Mouse (Mus musculus): ENCODE measurements around the gene Cnn2. TPM values are rescaled to one million over a fixed set of nuclear protein-coding genes. Genes with fewer than 3 reads are reported as not detected.
"Not testable (repeated sequence)": the region's sequence is repeated elsewhere in the genome, so short reads cannot be mapped to it uniquely, and the experiment has no call there.

The Cnn2 gene
- total RNA-seq, 2 experiments from 2014 or later, result 5.4 to 5.6 TPM

DNA sequence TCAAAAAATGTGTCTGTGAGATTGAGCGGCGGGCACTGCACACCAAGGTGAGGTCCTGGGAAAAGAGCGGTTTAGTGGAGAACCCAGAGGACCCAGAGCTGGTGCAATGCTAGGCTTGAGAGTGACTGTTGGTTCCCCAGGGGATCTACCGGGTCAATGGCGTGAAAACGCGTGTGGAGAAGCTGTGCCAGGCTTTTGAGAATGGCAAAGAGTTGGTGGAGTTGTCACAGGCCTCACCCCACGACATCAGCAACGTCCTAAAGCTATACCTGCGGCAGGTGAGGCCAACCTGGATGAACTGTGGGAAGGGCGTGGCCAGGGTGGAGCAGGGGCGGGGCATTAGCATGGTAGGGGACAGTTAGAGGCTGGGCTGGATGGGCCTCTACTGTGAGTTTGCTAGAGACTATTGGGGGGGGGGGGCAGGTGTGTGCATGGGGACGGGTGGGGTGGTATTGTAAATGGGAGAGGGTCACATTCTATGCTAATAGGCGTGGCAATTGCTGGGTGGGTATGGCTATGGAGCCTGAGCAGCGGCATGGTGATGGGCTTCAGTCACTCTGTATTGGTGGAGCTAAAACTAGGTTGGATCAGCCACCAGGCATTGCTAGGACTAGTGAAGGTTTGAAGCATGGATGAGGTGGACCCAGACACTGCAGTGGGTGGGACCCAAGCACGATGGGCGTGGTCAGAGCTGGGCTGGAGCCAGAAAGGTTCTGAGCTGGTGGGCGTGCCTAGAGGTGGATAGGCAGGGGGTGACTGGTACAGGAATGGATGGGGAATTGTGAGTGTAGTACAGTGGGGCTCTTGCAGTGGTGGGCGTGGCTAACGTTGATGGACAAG is 39.5 kb downstream of the Cnn2 start:
- TF ChIP-seq CTCF (conservative IDR thresholded peaks at IDR 0.05), result no peak
- no peak for DNase-seq (ENCODE audit: low spot score in 2 of 2)
- no peak overlapping the region for H3K4me3 ChIP-seq
- no peak overlapping the region for H3K27ac ChIP-seq

- DNase-seq (ENCODE audit: low spot score in 2 of 2), result no peak
- TF ChIP-seq CTCF (conservative IDR thresholded peaks at IDR 0.05), result no peak
- H3K4me3 ChIP-seq, result no peak overlapping the region
- no peak overlapping the region for H3K27ac ChIP-seq
Measured at GRCm38 (mm10) chr10:80028521-80028846, 40.1 kb downstream of the Cnn2 start.

DNA sequence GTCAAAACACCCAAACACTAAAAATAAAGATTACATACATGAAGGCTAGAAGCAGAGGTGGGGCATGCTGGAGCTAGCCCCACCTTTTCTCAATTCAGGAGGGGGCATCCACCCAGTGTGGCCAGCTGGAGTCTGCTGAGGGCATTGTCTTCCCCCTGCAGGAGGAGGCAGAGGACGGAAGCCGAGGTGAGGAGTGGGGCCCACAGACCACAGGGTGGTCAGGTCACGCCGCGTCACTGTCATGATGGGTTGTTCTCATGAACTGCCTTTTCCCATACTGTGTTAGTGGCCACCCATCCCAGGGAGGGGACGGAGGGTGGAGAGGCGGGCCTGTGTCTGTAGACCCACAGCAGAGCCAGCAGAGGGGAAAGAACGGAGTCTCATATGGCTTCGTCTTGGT is 41.8 kb downstream of the Cnn2 start:
- Histone ChIP-seq H3K27ac (no peak overlapping the region), H3K4me3 (no peak overlapping the region)
- no peak for DNase-seq (ENCODE audit: low spot score in 2 of 2)
- TF ChIP-seq CTCF (conservative IDR thresholded peaks at IDR 0.05), result no peak

- H3K4me3 ChIP-seq, result no peak overlapping the region
- no peak for TF ChIP-seq CTCF (conservative IDR thresholded peaks at IDR 0.05)
- no peak overlapping the region for H3K27ac ChIP-seq
- no peak for DNase-seq (ENCODE audit: low spot score in 2 of 2)
Measured at GRCm38 (mm10) chr10:80030736-80031135, 42.4 kb downstream of the Cnn2 start.

GRCm38 (mm10) chr10:80032799-80033480 is 44.6 kb downstream of the Cnn2 start:
- TF ChIP-seq CTCF (conservative IDR thresholded peaks at IDR 0.05), result no peak
- no peak for DNase-seq (ENCODE audit: low spot score in 2 of 2)
- no peak overlapping the region for H3K4me3 ChIP-seq
- peak overlapping the region; percentile 63 for H3K27ac ChIP-seq

DNA sequence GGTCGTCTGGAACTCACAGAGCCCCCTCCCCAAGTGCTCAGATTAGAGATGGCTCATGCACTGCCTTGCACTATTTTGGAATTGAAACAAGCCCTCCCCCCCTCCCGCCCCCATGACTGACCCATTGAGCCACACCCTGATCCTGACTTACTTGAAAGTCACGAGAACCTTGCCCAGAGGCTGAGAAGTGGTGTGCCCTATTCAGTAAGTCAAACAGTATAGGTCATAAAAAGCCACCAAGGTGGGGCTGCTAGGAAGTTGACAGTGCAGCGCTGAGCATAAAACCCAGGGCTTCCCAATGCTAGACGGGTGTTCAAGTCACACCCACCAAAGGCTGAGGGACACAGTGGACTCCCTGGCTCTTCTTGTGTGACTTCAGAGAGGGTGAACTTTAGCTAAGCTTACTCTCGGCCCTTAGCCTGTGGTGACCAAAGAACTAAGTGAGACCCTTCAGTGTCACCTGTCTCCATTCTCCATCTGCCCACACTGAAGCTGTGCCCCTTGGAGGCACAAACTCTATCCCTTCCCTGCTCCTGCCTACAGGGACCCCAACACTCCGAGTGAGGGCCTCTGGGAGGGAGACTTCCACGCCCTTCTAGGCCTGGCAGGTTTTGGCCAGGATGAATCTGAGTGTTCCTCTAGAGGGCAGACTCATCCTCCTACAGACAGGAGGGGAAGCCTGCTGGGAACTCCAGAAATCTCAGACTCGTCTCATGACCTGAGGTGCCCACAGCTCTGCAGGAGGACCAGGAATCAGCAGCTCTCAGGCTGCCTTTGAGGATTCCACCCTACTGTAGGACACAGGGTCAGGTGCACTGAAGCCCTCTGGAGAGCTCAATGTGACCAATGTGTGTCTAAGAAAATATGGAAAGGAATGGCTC is 45.4 kb downstream of the Cnn2 start:
- Histone ChIP-seq H3K4me3 (no peak overlapping the region), H3K27ac (peak overlapping the region; percentile 63)
- DNase-seq (ENCODE audit: low spot score in 2 of 2), result no peak
- TF ChIP-seq CTCF (conservative IDR thresholded peaks at IDR 0.05), result peak; percentile 74

DNA sequence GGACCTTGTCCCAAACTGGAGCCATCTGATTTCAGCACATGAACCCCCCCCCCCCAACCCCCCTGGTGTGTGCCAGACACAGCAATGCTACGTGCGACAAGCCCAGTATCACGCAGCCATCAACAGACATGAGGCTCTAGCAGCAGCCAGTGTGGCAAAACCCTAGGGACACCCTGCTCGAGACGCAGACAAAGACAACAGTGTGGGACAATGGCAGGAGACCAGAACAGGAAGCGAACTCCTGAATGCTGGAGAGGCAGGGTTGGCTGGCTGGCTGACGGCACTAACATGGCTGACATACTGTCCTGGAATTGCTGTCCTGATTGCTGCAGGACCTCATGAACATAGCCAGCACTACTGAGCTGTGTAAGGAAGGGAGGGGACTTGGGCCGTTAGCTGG is 46.8 kb downstream of the Cnn2 start:
- no peak for TF ChIP-seq CTCF (conservative IDR thresholded peaks at IDR 0.05)
- H3K27ac ChIP-seq, result peak overlapping the region; percentile 64; the same call in 1 of the 2 replicates
- no peak overlapping the region for H3K4me3 ChIP-seq
- no peak for DNase-seq (ENCODE audit: low spot score in 2 of 2)

GRCm38 (mm10) chr10:80035686-80036085 is 47.3 kb downstream of the Cnn2 start:
- DNase-seq (ENCODE audit: low spot score in 2 of 2), result no peak
- H3K27ac ChIP-seq, result peak overlapping the region; percentile 64; the same call in 1 of the 2 replicates
- no peak overlapping the region for H3K4me3 ChIP-seq
- TF ChIP-seq CTCF (conservative IDR thresholded peaks at IDR 0.05), result no peak

DNA sequence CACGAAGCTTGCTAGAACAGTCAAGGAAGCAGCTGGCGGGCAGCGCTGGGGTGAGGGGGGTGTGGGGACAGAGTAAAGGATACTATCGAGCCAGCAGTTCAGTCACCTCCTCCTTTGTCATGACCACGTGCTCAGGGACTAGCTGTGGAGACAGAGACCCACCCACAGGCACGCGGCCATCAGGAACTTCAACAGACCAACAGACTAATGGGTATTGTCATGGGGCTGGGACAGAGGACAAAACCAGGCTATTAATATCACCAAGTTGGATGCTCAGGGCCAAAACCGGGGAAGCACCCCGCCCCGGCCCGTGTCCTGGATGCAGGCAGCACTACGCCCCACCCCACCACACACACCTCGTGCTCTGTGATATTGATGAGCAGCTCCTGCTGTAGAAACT is 48.4 kb downstream of the Cnn2 start:
- H3K4me3 ChIP-seq, result no peak overlapping the region
- no peak overlapping the region for H3K27ac ChIP-seq
- TF ChIP-seq CTCF (conservative IDR thresholded peaks at IDR 0.05), result no peak
- no peak for DNase-seq (ENCODE audit: low spot score in 2 of 2)

DNA sequence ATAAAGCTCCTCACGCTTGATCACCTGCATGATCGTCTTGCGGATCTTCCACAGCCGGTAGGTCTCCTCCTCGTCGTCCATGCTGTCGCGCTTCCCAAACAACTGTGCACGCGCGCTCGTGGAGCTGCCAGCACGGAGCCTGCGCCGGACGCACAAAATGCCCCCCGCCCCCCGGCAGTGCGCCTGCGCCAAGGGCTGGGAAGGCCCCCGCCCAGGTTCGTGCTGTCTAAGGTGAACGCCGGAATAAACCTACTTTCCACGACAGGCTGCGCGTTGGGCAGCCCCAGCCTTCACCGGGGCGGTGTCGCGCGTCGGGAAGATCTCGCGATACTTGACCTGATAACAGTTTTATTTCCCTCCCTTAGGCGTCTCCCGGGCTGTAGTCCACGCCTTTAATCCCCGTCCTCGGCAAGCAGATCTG is 51.2 kb downstream of the Cnn2 start, which contains the start of gene Polr2e:
TSS of gene Polr2e (minus strand) at position 237 of the 421 bp plus-strand sequence.
- TF ChIP-seq CTCF (conservative IDR thresholded peaks at IDR 0.05), result peak; percentile 29
- DNase-seq (ENCODE audit: low spot score in 2 of 2), result peak; percentile 98
- Histone ChIP-seq H3K27ac (peak within 1 kb of the TSS; percentile 85), H3K4me3 (peak within 1 kb of the TSS; percentile 96)

GRCm38 (mm10) chr10:80041409-80042060 is 53.2 kb downstream of the Cnn2 start:
- not testable (repeated sequence) for H3K4me3 ChIP-seq; DNase-seq (ENCODE audit: low spot score in 2 of 2); H3K27ac ChIP-seq

DNA sequence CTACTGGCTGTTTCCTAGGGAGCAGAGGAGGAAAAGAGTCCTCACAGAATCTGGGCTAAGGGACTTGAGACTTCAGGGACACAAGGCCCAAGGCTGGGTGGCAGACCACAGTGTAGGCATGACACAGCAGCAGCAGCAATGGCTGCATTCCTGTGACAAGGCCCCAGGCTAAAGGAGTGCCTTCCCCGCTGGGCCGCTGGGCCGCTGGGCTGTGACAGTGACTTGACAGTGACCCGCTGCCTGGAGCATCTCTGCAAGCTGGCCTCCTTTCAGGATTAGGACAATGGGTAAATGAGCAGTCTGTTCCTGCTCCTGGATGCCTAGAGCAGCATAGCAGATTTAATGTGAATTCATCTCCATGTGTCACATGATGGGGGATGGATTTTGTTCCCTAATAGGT is 55.7 kb downstream of the Cnn2 start:
- Histone ChIP-seq H3K4me3 (no peak overlapping the region), H3K27ac (peak overlapping the region; percentile 75)
- no peak for DNase-seq (ENCODE audit: low spot score in 2 of 2)
- no peak for TF ChIP-seq CTCF (conservative IDR thresholded peaks at IDR 0.05)

DNA sequence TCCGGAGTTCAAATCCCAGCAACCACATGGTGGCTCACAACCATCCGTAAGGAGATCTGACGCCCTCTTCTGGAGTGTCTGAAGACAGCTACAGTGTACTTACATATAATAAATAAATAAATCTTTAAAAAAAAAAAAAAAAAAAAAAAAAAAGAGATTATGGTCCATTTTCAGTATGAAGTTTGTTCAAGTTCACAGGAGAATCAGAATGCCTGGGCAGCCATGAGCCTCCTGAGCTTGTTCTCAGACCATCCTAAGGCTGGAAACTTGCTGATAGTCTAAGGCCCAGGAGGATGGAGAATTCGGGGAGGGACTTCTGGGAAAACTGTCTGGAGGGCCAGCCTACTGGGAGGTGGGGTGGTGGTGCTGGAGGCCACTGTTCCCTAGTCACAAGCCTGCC is 57.0 kb downstream of the Cnn2 start:
- DNase-seq (ENCODE audit: low spot score in 2 of 2); H3K4me3 ChIP-seq; H3K27ac ChIP-seq: not testable (repeated sequence)

Other genes starting within 250 kb of the Cnn2 start
- 10 to 100 TPM; 44.5 to 50.6 TPM for gene Polrmt, start 242.0 kb upstream of the Cnn2 start, total RNA-seq (2021)
- gene Fgf22, start 233.5 kb upstream of the Cnn2 start, total RNA-seq (2021), result 1 to 10 TPM; 1.9 to 2.8 TPM
- gene Rnf126, start 221.6 kb upstream of the Cnn2 start, total RNA-seq (2021), result 10 to 100 TPM; 85.0 to 88.3 TPM
- gene Fstl3, start 211.3 kb upstream of the Cnn2 start, total RNA-seq (2021), result 1 to 10 TPM; 2.5 to 2.7 TPM
- gene Prss57, start 197.6 kb upstream of the Cnn2 start, total RNA-seq (2021), result under 1 TPM; 0.26 to 0.37 TPM
- gene Palm, start 195.0 kb upstream of the Cnn2 start, total RNA-seq (2021), result 100 to 1,000 TPM; 275 to 277 TPM
- 1 to 10 TPM in 1 of 2 experiments, under 1 TPM in 1; 0.54 to 1.1 TPM for gene Misp, start 167.6 kb upstream of the Cnn2 start, total RNA-seq (2021)
- 10 to 100 TPM; 56.9 to 58.7 TPM for gene Ptbp1, start 134.2 kb upstream of the Cnn2 start, total RNA-seq (2021)
- gene Prtn3, start 114.1 kb upstream of the Cnn2 start, total RNA-seq (2021), result 1 to 10 TPM; 1.5 to 2.6 TPM
- gene Plppr3, start 114.0 kb upstream of the Cnn2 start, total RNA-seq (2021), result 10 to 100 TPM; 33.7 to 37.1 TPM
- gene Elane, start 102.3 kb upstream of the Cnn2 start, total RNA-seq (2021), result not detected
- not detected for gene Cfd, start 97.7 kb upstream of the Cnn2 start, total RNA-seq (2021)
- 10 to 100 TPM; 57.7 to 59.3 TPM for gene Med16, start 79.7 kb upstream of the Cnn2 start, total RNA-seq (2021)
- gene Gm26602, start 77.7 kb upstream of the Cnn2 start, total RNA-seq (2021), result not detected
- gene Kiss1r, start 71.6 kb upstream of the Cnn2 start, total RNA-seq (2021), result 1 to 10 TPM; 5.6 to 7.1 TPM
- 100 to 1,000 TPM; 365 to 385 TPM for gene R3hdm4, start 67.4 kb upstream of the Cnn2 start, total RNA-seq (2021)
- gene Arid3a, start 61.5 kb upstream of the Cnn2 start, total RNA-seq (2021), result 1 to 10 TPM; 7.5 to 8.5 TPM
- gene Wdr18, start 28.4 kb upstream of the Cnn2 start, total RNA-seq (2021), result 10 to 100 TPM; 44.8 to 47.0 TPM
- gene Grin3b, start 17.9 kb upstream of the Cnn2 start, total RNA-seq (2021), result under 1 TPM in 1 of 2 experiments, not detected in 1; 0.15 TPM
- gene Tmem259, start 4.3 kb upstream of the Cnn2 start, total RNA-seq (2021), result 100 to 1,000 TPM; 124 TPM
- 10 to 100 TPM; 10.7 to 11.0 TPM for gene Abca7, start 7.9 kb downstream of the Cnn2 start, total RNA-seq (2021)
- 1 to 10 TPM; 3.7 to 4.4 TPM for gene Arhgap45, start 28.1 kb downstream of the Cnn2 start, total RNA-seq (2021)
- gene Polr2e, start 51.2 kb downstream of the Cnn2 start, total RNA-seq (2021), result 10 to 100 TPM; 77.8 to 79.1 TPM
- gene Gpx4, start 58.6 kb downstream of the Cnn2 start, total RNA-seq (2021), result 100 to 1,000 TPM; 440 to 464 TPM
- 10 to 100 TPM; 22.4 to 23.4 TPM for gene Sbno2, start 117.0 kb downstream of the Cnn2 start, total RNA-seq (2021)
- 10 to 100 TPM; 96.8 to 97.7 TPM for gene Stk11, start 127.2 kb downstream of the Cnn2 start, total RNA-seq (2021)
- gene Atp5d, start 150.0 kb downstream of the Cnn2 start, total RNA-seq (2021), result 100 to 1,000 TPM; 332 to 344 TPM
- 100 to 1,000 TPM; 331 to 341 TPM for gene Cbarp, start 152.3 kb downstream of the Cnn2 start, total RNA-seq (2021)
- 10 to 100 TPM; 53.1 to 54.5 TPM for gene Midn, start 159.7 kb downstream of the Cnn2 start, total RNA-seq (2021)
- 100 to 1,000 TPM in 1 of 2 experiments, 10 to 100 TPM in 1; 88.3 to 103 TPM for gene Cirbp, start 177.4 kb downstream of the Cnn2 start, total RNA-seq (2021)
- gene 1600002K03Rik, start 184.4 kb downstream of the Cnn2 start, total RNA-seq (2021), result 1 to 10 TPM; 7.0 to 7.4 TPM
- gene Efna2, start 190.9 kb downstream of the Cnn2 start, total RNA-seq (2021), result 1 to 10 TPM; 7.1 to 9.7 TPM
- gene Mum1, start 237.8 kb downstream of the Cnn2 start, total RNA-seq (2021), result 10 to 100 TPM; 41.4 to 49.6 TPM

Measured in layer of hippocampus, adult 2 months (tissue).